Mouse (Mus musculus) MEL (cell line): ENCODE results near the gene Pcyt1b. TPM values are rescaled to one million over a fixed set of nuclear protein-coding genes. Genes with fewer than 3 reads are reported as not detected.
A peak's percentile ranks its signal among the peaks of the same experiment; 100 is the strongest.

Source experiments
- DNase-seq: peaks from one replicate; pipeline ENCODE4 v3.0.0; 2011; ENCODE audit warnings: low read depth, low spot score
- H3K27ac ChIP-seq: 2 replicates; pipeline ENCODE4 v1.5.1; 2012; ENCODE audit warnings: low read depth, mild to moderate bottlenecking, control low read depth, low read length, moderate library complexity; ENCODE audit not compliant: control insufficient read depth
- H3K27me3 ChIP-seq, 2 experiments: fragments of 150-350 bp in 1 of 2; sonication (generic) in 1 of 2; 2 replicates each; pipeline ENCODE4 v1.6.1; 2012; ENCODE audit warnings: low read length in 2 of 2, mild to moderate bottlenecking in 2 of 2, improper control_type of control experiment in 1 of 2, moderate library complexity in 1 of 2; ENCODE audit not compliant: insufficient read depth in 2 of 2, control insufficient read depth in 1 of 2
- H3K36me3 ChIP-seq, 2 experiments: 2 replicates each; pipeline ENCODE4 v1.6.1; 2012 to 2014; ENCODE audit warnings: low read length in 2 of 2, improper control_type of control experiment in 1 of 2, inconsistent platforms in 1 of 2, mild to moderate bottlenecking in 1 of 2; ENCODE audit not compliant: insufficient read depth in 2 of 2, control insufficient read depth in 1 of 2
- H3K4me1 ChIP-seq, 2 experiments: fragments of 150-350 bp in 1 of 2; sonication (generic) in 1 of 2; 2 replicates each; pipeline ENCODE4 v1.6.1; 2012; ENCODE audit warnings: low read length in 2 of 2, improper control_type of control experiment in 1 of 2, mild to moderate bottlenecking in 1 of 2; ENCODE audit not compliant: insufficient read depth in 2 of 2, control insufficient read depth in 1 of 2
- H3K4me3 ChIP-seq, 2 experiments: fragments of 150-350 bp in 1 of 2; sonication (generic) in 1 of 2; 2 replicates each; pipeline ENCODE4 v1.5.1; 2012; ENCODE audit warnings: low read depth in 2 of 2, low read length in 2 of 2, mild to moderate bottlenecking in 2 of 2, moderate library complexity in 2 of 2, control low read depth in 1 of 2, improper control_type of control experiment in 1 of 2; ENCODE audit not compliant: control insufficient read depth in 1 of 2, insufficient read depth in 1 of 2
- H3K79me2 ChIP-seq: 2 replicates; pipeline ENCODE4 v1.6.1; 2012; ENCODE audit warnings: mild to moderate bottlenecking, low read length, moderate library complexity; ENCODE audit not compliant: control insufficient read depth, poor library complexity, insufficient read depth
- H3K9ac ChIP-seq: 2 replicates; pipeline ENCODE4 v1.6.1; 2012; ENCODE audit warnings: low read depth, mild to moderate bottlenecking, control low read depth, low read length, moderate library complexity; ENCODE audit not compliant: control insufficient read depth, poor library complexity, severe bottlenecking
- H3K9me3 ChIP-seq: fragments of 150-350 bp; sonication (generic); replicated peaks from 2 replicates; pipeline ENCODE4 v1.6.1; 2012; ENCODE audit warnings: mild to moderate bottlenecking, low read length, improper control_type of control experiment, moderate library complexity; ENCODE audit not compliant: insufficient read depth
- BHLHE40 ChIP-seq: IDR thresholded peaks from 2 replicates; pipeline ENCODE4 v1.6.1; 2012; ENCODE audit warnings: low read depth, mild to moderate bottlenecking, inconsistent platforms, low read length, improper control_type of control experiment, borderline replicate concordance
- CHD2 ChIP-seq: IDR thresholded peaks from 2 replicates; pipeline ENCODE4 v1.6.1; 2011; ENCODE audit warnings: low read length, improper control_type of control experiment
- CTCF ChIP-seq, 3 experiments: IDR thresholded peaks in 2 of 3; conservative IDR thresholded peaks in 1 of 3; 2 replicates each; pipeline ENCODE4 v1.5.1; 2011 to 2012; ENCODE audit warnings: low read length in 3 of 3, low read depth in 2 of 3, mild to moderate bottlenecking in 2 of 3, improper control_type of control experiment in 1 of 3, inconsistent platforms in 1 of 3, mixed read lengths in 1 of 3, moderate library complexity in 1 of 3; ENCODE audit not compliant: control insufficient read depth in 1 of 3, insufficient read depth in 1 of 3, poor library complexity in 1 of 3, severe bottlenecking in 1 of 3
- E2F4 ChIP-seq: IDR thresholded peaks from 2 replicates; pipeline ENCODE4 v1.6.1; 2011; ENCODE audit warnings: low read depth, low read length, improper control_type of control experiment, borderline replicate concordance
- EP300 ChIP-seq, 2 experiments: IDR thresholded peaks; 2 replicates each; pipeline ENCODE4 v1.6.1; 2011; ENCODE audit warnings: improper control_type of control experiment in 2 of 2, low read length in 2 of 2, low read depth in 1 of 2, mild to moderate bottlenecking in 1 of 2
- ETS1 ChIP-seq: IDR thresholded peaks from 2 replicates; pipeline ENCODE4 v1.6.1; 2012; ENCODE audit warnings: low read depth, mild to moderate bottlenecking, inconsistent platforms, low read length, improper control_type of control experiment, moderate library complexity
- GATA1 ChIP-seq: IDR thresholded peaks from 2 replicates; pipeline ENCODE4 v1.6.1; 2011; ENCODE audit warnings: low read depth, low read length, improper control_type of control experiment
- JUND ChIP-seq: IDR thresholded peaks from 2 replicates; pipeline ENCODE4 v1.6.1; 2011; ENCODE audit warnings: low read depth, mild to moderate bottlenecking, improper control_type of control experiment, low read length
- KAT2A ChIP-seq: conservative IDR thresholded peaks from 2 replicates; pipeline ENCODE4 v1.6.1; 2012; ENCODE audit warnings: low read depth, low read length, improper control_type of control experiment, inconsistent platforms
- MAX ChIP-seq: IDR thresholded peaks from 2 replicates; pipeline ENCODE4 v1.6.1; 2011; ENCODE audit warnings: low read length, improper control_type of control experiment
- MAZ ChIP-seq: IDR thresholded peaks from 2 replicates; pipeline ENCODE4 v1.6.1; 2012; ENCODE audit warnings: low read depth, mild to moderate bottlenecking, inconsistent platforms, low read length, improper control_type of control experiment
- MXI1 ChIP-seq: IDR thresholded peaks from 2 replicates; pipeline ENCODE4 v1.6.1; 2011; ENCODE audit warnings: mild to moderate bottlenecking, low read depth, low read length, improper control_type of control experiment
- MYB ChIP-seq: IDR thresholded peaks from 2 replicates; pipeline ENCODE4 v1.6.1; 2011; ENCODE audit warnings: mild to moderate bottlenecking, low read depth, low read length, improper control_type of control experiment
- MYC ChIP-seq: IDR thresholded peaks from 2 replicates; pipeline ENCODE4 v1.6.1; 2011; ENCODE audit warnings: low read depth, mild to moderate bottlenecking, low read length, improper control_type of control experiment, moderate library complexity
- POLR2AphosphoS2 ChIP-seq: IDR thresholded peaks from 2 replicates; pipeline ENCODE4 v1.6.1; 2011; ENCODE audit warnings: low read length, improper control_type of control experiment
- POLR2AphosphoS5 ChIP-seq: IDR thresholded peaks from 2 replicates; pipeline ENCODE4 v1.6.1; 2012; ENCODE audit warnings: low read depth, borderline replicate concordance, mild to moderate bottlenecking, inconsistent platforms, low read length, moderate library complexity, mixed read lengths
- RAD21 ChIP-seq: IDR thresholded peaks from 2 replicates; pipeline ENCODE4 v1.6.1; 2011; ENCODE audit warnings: mild to moderate bottlenecking, low read depth, low read length, improper control_type of control experiment
- RCOR1 ChIP-seq: IDR thresholded peaks from 2 replicates; pipeline ENCODE4 v1.6.1; 2012; ENCODE audit warnings: low read depth, mild to moderate bottlenecking, inconsistent platforms, low read length, improper control_type of control experiment
- SMC3 ChIP-seq: IDR thresholded peaks from 2 replicates; pipeline ENCODE4 v1.6.1; 2011; ENCODE audit warnings: low read depth, low read length, improper control_type of control experiment
- TAL1 ChIP-seq: IDR thresholded peaks from 2 replicates; pipeline ENCODE4 v1.6.1; 2012; ENCODE audit warnings: mild to moderate bottlenecking, inconsistent platforms, low read length, moderate library complexity, mixed read lengths
- TCF12 ChIP-seq: IDR thresholded peaks from 2 replicates; pipeline ENCODE4 v1.6.1; 2014; ENCODE audit warnings: low read depth, mild to moderate bottlenecking, inconsistent platforms, low read length, improper control_type of control experiment, moderate library complexity
- UBTF ChIP-seq: IDR thresholded peaks from 2 replicates; pipeline ENCODE4 v1.6.1; 2012; ENCODE audit warnings: low read depth, mild to moderate bottlenecking, inconsistent platforms, low read length, improper control_type of control experiment, moderate library complexity, borderline replicate concordance; ENCODE audit not compliant: insufficient read depth
- ZC3H11A ChIP-seq: IDR thresholded peaks from 2 replicates; pipeline ENCODE4 v1.6.1; 2012; ENCODE audit warnings: low read depth, mild to moderate bottlenecking, inconsistent platforms, low read length, improper control_type of control experiment
- ZNF384 ChIP-seq: IDR thresholded peaks from 2 replicates; pipeline ENCODE4 v1.6.1; 2012; ENCODE audit warnings: low read depth, mild to moderate bottlenecking, inconsistent platforms, low read length, improper control_type of control experiment
- polyA plus RNA-seq, 2 experiments: library from polyadenylated mRNA; stranded (reverse) in 1 of 2; unstranded in 1 of 2; fragments of >175 nt in 1 of 2; fragments of >200 nt in 1 of 2; gene quantifications; 2 replicates each; pipeline versions ENCODE4 v1.2.1 to v1.2.4; 2012; ENCODE audit warnings: low replicate concordance in 2 of 2, low read depth in 1 of 2; ENCODE audit not compliant: insufficient read length in 2 of 2, insufficient read depth in 1 of 2, missing spikeins in 1 of 2
- total RNA-seq: library from RNA; depleted of rRNA; stranded (reverse); fragments of 300-350 nt; gene quantifications from 2 replicates; pipeline ENCODE4 v1.2.3, GENCODE M21; 2012

Gene Pcyt1b
- total and polyA plus RNA-seq, 3 experiments: 1.2 to 10.4 TPM; not detected in 1

DNA sequence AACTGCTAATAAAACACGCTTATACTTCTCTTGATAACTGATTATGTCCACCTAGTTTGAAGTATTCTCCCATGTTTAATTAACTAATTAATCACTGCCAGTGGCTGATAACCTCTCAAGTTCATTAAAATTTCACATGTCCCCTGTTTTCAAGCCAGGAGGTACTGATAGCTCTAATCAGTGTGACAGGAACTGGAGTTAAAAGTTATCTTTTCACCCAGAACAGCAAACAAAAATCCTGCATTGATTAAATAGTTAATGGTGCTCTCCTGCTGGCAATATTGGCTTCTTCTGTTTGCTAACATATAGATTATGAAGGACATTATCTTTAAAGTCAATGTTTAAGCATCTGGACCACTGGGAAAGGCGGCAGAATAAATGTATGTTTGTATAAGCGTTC lies 106.1 kb downstream of the Pcyt1b start:
- H3K27me3 ChIP-seq: no peaks in the 10 kb centered on the region
- H3K4me1 ChIP-seq: no peaks in the 10 kb centered on the region
- no peak overlapping the region for H3K4me3 ChIP-seq

DNA sequence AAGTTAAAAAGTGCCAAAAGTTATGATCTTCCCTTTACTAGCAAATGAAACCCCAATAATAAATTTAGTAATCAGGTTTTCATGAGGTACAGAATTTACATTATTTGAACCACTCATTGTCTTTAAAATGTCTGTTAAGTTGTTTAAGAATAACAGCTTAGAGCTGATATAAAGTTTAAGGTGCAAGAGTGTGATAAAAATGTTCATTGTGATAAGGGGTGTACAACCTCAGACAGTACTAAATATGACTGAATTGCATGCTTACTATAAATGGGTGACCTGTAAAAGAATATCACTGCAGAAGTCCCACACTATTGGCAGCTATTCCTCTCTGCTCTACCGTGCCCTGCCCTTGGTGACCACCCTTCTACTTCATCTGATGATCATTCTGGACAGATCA lies 134.9 kb downstream of the Pcyt1b start:
- DNase-seq: peak; percentile 22
- no peak overlapping the region for H3K4me3 ChIP-seq
- TF ChIP-seq BHLHE40: no peak
- peak; percentile 61 to 74; a peak in 3 of 4 replicates for TF ChIP-seq EP300 (IDR thresholded peaks at IDR 0.05; ENCODE audit: low read depth in 1 of 2, low read length in 2 of 2)
- TF ChIP-seq TCF12: peak; percentile 68
- no peak for TF ChIP-seq KAT2A
- TF ChIP-seq POLR2AphosphoS5: no peak
- no peak for TF ChIP-seq JUND
- TF ChIP-seq ZNF384: no peak
- no peak for TF ChIP-seq POLR2AphosphoS2
- no peak for TF ChIP-seq ZC3H11A
- TF ChIP-seq MYC: no peak
- TF ChIP-seq GATA1: peak; percentile 57; the same call in 1 of the 2 replicates
- TF ChIP-seq MAX: no peak
- TF ChIP-seq ETS1: peak; percentile 51; the same call in 1 of the 2 replicates
- no peak for TF ChIP-seq MYB
- H3K27ac ChIP-seq: no peak overlapping the region
- no peaks in the 10 kb centered on the region for H3K27me3 ChIP-seq
- peaks cover 3 to 10% of the 10 kb centered on the region in 2 experiments; a peak in 3 of 4 replicates for H3K36me3 ChIP-seq
- H3K9ac ChIP-seq: no peak overlapping the region
- no peaks in the 10 kb centered on the region for H3K79me2 ChIP-seq
- H3K9me3 ChIP-seq: no peaks in the 10 kb centered on the region
- H3K4me1 ChIP-seq: peaks cover 3% of the 10 kb centered on the region in 2 experiments; a peak in 3 of 4 replicates

More for the DNA sequence above, 106.1 kb downstream of the Pcyt1b start:
- no peaks in the 10 kb centered on the region for H3K9me3 ChIP-seq
- no peaks in the 10 kb centered on the region; a peak in 1 of 4 replicates for H3K36me3 ChIP-seq
- no peak for DNase-seq
- H3K27ac ChIP-seq: no peak overlapping the region
- no peaks in the 10 kb centered on the region for H3K79me2 ChIP-seq
- peak; percentile 46; the same call in 1 of the 2 replicates for TF ChIP-seq RCOR1
- no peak for TF ChIP-seq ZNF384
- TF ChIP-seq, all 39 proteins: peak for 1
- H3K9ac ChIP-seq: no peak overlapping the region

DNA sequence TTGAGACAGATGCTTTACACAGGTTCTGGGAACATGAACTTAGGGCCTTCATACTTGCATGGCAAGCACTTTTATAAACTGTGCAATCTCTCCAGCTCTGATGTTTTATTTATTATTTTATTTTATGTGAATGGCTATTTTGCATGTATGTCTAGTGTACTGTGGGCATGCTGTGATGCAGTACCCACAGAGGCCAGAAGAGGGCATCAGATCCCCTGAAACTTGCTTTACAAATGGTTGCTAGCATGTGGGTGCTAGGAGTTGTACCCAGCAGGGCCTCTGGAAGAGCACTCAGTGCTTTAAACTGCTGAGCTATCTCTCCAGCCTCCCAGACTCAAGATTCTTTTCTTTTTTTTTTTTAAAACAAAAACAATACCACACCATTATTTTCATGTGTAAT lies 138.5 kb downstream of the Pcyt1b start:
- no peak for TF ChIP-seq TAL1
- TF ChIP-seq MXI1: no peak
- TF ChIP-seq E2F4: no peak
- TF ChIP-seq MYC: peak; percentile 22; the same call in 1 of the 2 replicates
- TF ChIP-seq SMC3: peak; percentile 75
- no peak for TF ChIP-seq UBTF
- TF ChIP-seq MAZ: no peak
- peak; percentile 36 for TF ChIP-seq ZC3H11A
- no peak for TF ChIP-seq RCOR1
- TF ChIP-seq MAX: no peak
- no peak for TF ChIP-seq EP300 (IDR thresholded peaks at IDR 0.05; ENCODE audit: low read depth in 1 of 2, low read length in 2 of 2)
- TF ChIP-seq KAT2A: no peak
- peak; percentile 54 for TF ChIP-seq RAD21
- TF ChIP-seq CHD2: no peak
- no peak for TF ChIP-seq ETS1
- TF ChIP-seq CTCF (IDR thresholded peaks at IDR 0.05 in 2 of 3, conservative IDR thresholded peaks at IDR 0.05 in 1 of 3; ENCODE audit: control insufficient read depth in 1 of 3, insufficient read depth in 1 of 3, low read depth in 2 of 3, low read length in 3 of 3, poor library complexity in 1 of 3, severe bottlenecking in 1 of 3): peak; percentile 46 to 69 (median 64)

More for the DNA sequence above, 138.5 kb downstream of the Pcyt1b start:
- Histone ChIP-seq H3K36me3 (peaks cover 3 to 10% of the 10 kb centered on the region in 2 experiments; a peak in 3 of 4 replicates), H3K79me2 (no peaks in the 10 kb centered on the region), H3K4me1 (peaks cover 3% of the 10 kb centered on the region in 2 experiments; a peak in 3 of 4 replicates), H3K27me3 (no peaks in the 10 kb centered on the region), H3K9me3 (no peaks in the 10 kb centered on the region), H3K9ac (no peak overlapping the region), H3K4me3 (no peak overlapping the region), H3K27ac (no peak overlapping the region)
- peak; percentile 68 for DNase-seq
